25 mouse cellular contexts compared by ENCODE assay signal in the genomic region with DNA sequence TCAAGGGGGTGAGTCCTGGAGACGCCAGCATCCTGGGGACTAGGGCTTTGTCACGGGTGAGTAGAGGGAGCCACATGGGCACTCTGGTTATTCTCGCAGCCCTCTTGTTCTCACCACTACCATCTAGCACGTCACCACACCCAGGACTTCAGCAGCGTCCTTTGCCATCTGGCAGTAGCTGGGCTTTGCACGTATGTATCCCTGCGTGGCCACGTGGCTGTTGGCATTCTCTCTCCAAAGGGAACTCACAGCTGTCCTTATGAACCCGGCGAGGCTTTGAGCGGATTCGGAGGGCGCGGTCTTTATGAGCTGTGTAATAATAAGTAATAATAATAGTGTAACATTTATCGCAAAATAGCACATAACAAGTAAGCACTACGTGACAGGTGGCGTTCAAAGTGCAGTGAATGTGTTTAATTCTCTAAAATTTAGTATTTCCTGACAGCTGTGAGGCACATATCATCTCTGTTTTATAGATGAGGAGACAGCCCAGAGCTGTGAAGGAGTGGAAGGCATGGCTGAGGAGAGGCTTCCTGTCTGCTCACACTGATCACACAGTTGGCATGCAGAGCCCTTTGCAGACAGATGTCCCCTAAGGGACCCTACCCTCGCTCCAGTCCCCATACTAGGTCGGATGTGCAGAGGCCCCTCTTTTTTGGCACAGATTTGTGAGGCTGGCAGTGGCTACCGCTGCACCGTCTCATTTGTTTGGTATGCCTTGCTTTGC. TPM values are rescaled to one million over a fixed set of nuclear protein-coding genes. Genes with fewer than 3 reads are reported as not detected.
DNase-seq lines count a peak whose midpoint lies in the region; ATAC-seq and TF ChIP-seq lines count a peak whose summit lies in the region.
"Had no signal": no experiment of that assay in that cellular context is flagged by ENCODE, and none has a peak within 500 bp of the region (broad histone marks: within the 10 kb centered on the region; RNA-seq: fewer than 3 reads in every experiment).

No protein-coding gene starts in this region.

- intact Hi-C loops in heart, postnatal 25 days (cut with DNase I) = no loop called here

- no peak for TF ChIP-seq EP300 in heart, postnatal 0 days (IDR thresholded peaks at IDR 0.05; ENCODE audit: low read depth)

- 74% methylated on average over 21 of the region's 21 CpGs for WGBS in heart, postnatal 0 days
- WGBS in midbrain, postnatal 0 days = 72% methylated on average over 21 of the region's 21 CpGs
- 75% methylated on average over 21 of the region's 21 CpGs for WGBS in midbrain, embryonic 16.5 days
- WGBS in small intestine, adult 2 months = 28% methylated on average over 21 of the region's 21 CpGs

- no peak overlapping the region for H3K4me3 ChIP-seq in heart, postnatal 0 days (ENCODE audit: low read depth, low read length)
- H3K4me3 ChIP-seq in midbrain, postnatal 0 days (ENCODE audit: low read depth, low read length) = no peak overlapping the region
- no peak overlapping the region for H3K4me3 ChIP-seq in midbrain, embryonic 16.5 days (ENCODE audit: low read depth, low read length)
- H3K4me3 ChIP-seq in small intestine, adult 2 months (ENCODE audit: low read depth, low read length) = no peak overlapping the region
- H3K4me3 ChIP-seq: gastrocnemius, adult 2 months; kidney, embryonic 15.5 days; limb, embryonic 13.5 days; liver, embryonic 15.5 days; midbrain, embryonic 13.5 days had no signal

- H3K27ac ChIP-seq in heart, postnatal 0 days (ENCODE audit: low read depth) = no peak overlapping the region
- no peak overlapping the region for H3K27ac ChIP-seq in midbrain, postnatal 0 days (ENCODE audit: low read depth, low read length)
- no peak overlapping the region for H3K27ac ChIP-seq in midbrain, embryonic 16.5 days (ENCODE audit: low read length)
- H3K27ac ChIP-seq in small intestine, adult 2 months (ENCODE audit: insufficient read depth, low read depth, low read length) = peak overlapping the region; percentile 47; the same call in 1 of the 2 replicates
- H3K27ac ChIP-seq: gastrocnemius, adult 2 months; kidney, embryonic 15.5 days; limb, embryonic 13.5 days; liver, embryonic 15.5 days; midbrain, embryonic 13.5 days; stomach, postnatal 0 days had no signal

- TF ChIP-seq CTCF in heart, postnatal 0 days (IDR thresholded peaks at IDR 0.05; ENCODE audit: low read depth) = no peak
- no peak for TF ChIP-seq CTCF in midbrain, postnatal 0 days (IDR thresholded peaks at IDR 0.05)
- TF ChIP-seq CTCF in small intestine, adult 2 months (IDR thresholded peaks at IDR 0.05; ENCODE audit: extremely low read depth, insufficient read length, insufficient replicate concordance, low read depth, low read length) = no peak

- peak; percentile 20; the same call in 1 of the 2 replicates for ATAC-seq in heart, postnatal 0 days (ENCODE audit: insufficient read depth, low read depth)
- ATAC-seq in midbrain, postnatal 0 days (ENCODE audit: low FRiP score) = no peak
- ATAC-seq in midbrain, embryonic 16.5 days = no peak
- ATAC-seq: activated CD4-positive, CD25-positive, alpha-beta regulatory T cell, adult 4 months; CD4-positive, CD25-positive, alpha-beta regulatory T cell, adult 4 months; lung, postnatal 0 days; midbrain, embryonic 13.5 days; Patski had no signal

- no peaks in the 10 kb centered on the region for H3K27me3 ChIP-seq in heart, postnatal 0 days (ENCODE audit: control insufficient read depth, insufficient read depth, low read length)
- H3K27me3 ChIP-seq in midbrain, postnatal 0 days (ENCODE audit: insufficient read depth, low read length) = no peaks in the 10 kb centered on the region
- no peaks in the 10 kb centered on the region for H3K27me3 ChIP-seq in midbrain, embryonic 16.5 days (ENCODE audit: control insufficient read depth, insufficient read depth, low read depth, low read length)
- no peaks in the 10 kb centered on the region for H3K27me3 ChIP-seq in small intestine, adult 2 months (ENCODE audit: control insufficient read depth, insufficient read depth, low read length)
- H3K27me3 ChIP-seq: kidney, embryonic 15.5 days; limb, embryonic 13.5 days; liver, embryonic 15.5 days; midbrain, embryonic 13.5 days; Patski had no signal

- no peak overlapping the region for H3K4me2 ChIP-seq in heart, postnatal 0 days (ENCODE audit: low read depth, low read length)
- no peak overlapping the region for H3K4me2 ChIP-seq in midbrain, postnatal 0 days (ENCODE audit: low read depth, low read length, poor library complexity, severe bottlenecking)
- no peak overlapping the region for H3K4me2 ChIP-seq in midbrain, embryonic 16.5 days (ENCODE audit: low read length)
- H3K4me2 ChIP-seq: heart, embryonic 11.5 days; kidney, embryonic 15.5 days; limb, embryonic 13.5 days; liver, embryonic 15.5 days; midbrain, embryonic 13.5 days had no signal

- H3K9ac ChIP-seq in heart, postnatal 0 days (replicated peaks; ENCODE audit: low read depth, low read length) = no peak overlapping the region
- no peak overlapping the region for H3K9ac ChIP-seq in midbrain, postnatal 0 days (replicated peaks; ENCODE audit: low read length, poor library complexity, severe bottlenecking)
- H3K9ac ChIP-seq in midbrain, embryonic 16.5 days (ENCODE audit: low read depth, low read length) = no peak overlapping the region
- H3K9ac ChIP-seq: kidney, embryonic 15.5 days; limb, embryonic 13.5 days; liver, embryonic 15.5 days; midbrain, embryonic 13.5 days had no signal

- no peaks in the 10 kb centered on the region for H3K36me3 ChIP-seq in heart, postnatal 0 days (replicated peaks; ENCODE audit: control insufficient read depth, insufficient read depth, low read length)
- no peaks in the 10 kb centered on the region for H3K36me3 ChIP-seq in midbrain, postnatal 0 days (ENCODE audit: insufficient read depth, low read length)
- H3K36me3 ChIP-seq in midbrain, embryonic 16.5 days (ENCODE audit: control insufficient read depth, insufficient read depth, low read length) = no peaks in the 10 kb centered on the region
- H3K36me3 ChIP-seq in small intestine, adult 2 months (ENCODE audit: control insufficient read depth, insufficient read depth, low read length) = 0 out of 2 replicates have a peak, but pooled peaks cover 3% of the 10 kb centered on the region
- H3K36me3 ChIP-seq: kidney, embryonic 15.5 days; limb, embryonic 13.5 days; liver, embryonic 15.5 days; midbrain, embryonic 13.5 days had no signal

- no peaks in the 10 kb centered on the region for H3K4me1 ChIP-seq in heart, postnatal 0 days (ENCODE audit: control insufficient read depth, insufficient read depth)
- H3K4me1 ChIP-seq in midbrain, postnatal 0 days (ENCODE audit: insufficient read depth, low read length) = no peaks in the 10 kb centered on the region
- H3K4me1 ChIP-seq in midbrain, embryonic 16.5 days (ENCODE audit: control insufficient read depth, insufficient read depth, low read length) = no peaks in the 10 kb centered on the region
- peaks cover 6% of the 10 kb centered on the region; the same call in 1 of the 2 replicates for H3K4me1 ChIP-seq in small intestine, adult 2 months (ENCODE audit: control insufficient read depth, insufficient read depth, insufficient read length, low read length)
- H3K4me1 ChIP-seq: liver, embryonic 15.5 days had no signal

- DNase-seq in cerebellum, postnatal 10 days = peak; percentile 48 to 54
- no peak for DNase-seq in cerebellum, adult 18-20 months
- DNase-seq in heart, postnatal 0 days (ENCODE audit: low spot score) = no peak
- no peak for DNase-seq in heart, postnatal 25 days (ENCODE audit: low spot score)
- peak; percentile 40 for DNase-seq in midbrain, postnatal 0 days (ENCODE audit: low spot score)
- no peak for DNase-seq in frontal cortex, postnatal 14 days (ENCODE audit: low spot score in 2 of 2)
- DNase-seq: adrenal gland, postnatal 14 days; cerebellum, adult 11 months; embryo, embryonic 11 days; gastrocnemius, adult 2 months; heart, postnatal 36 days; right cerebral cortex, postnatal 4 days had no signal

- H3K9me3 ChIP-seq in heart, postnatal 0 days (replicated peaks; ENCODE audit: control insufficient read depth, low read length) = no peaks in the 10 kb centered on the region
- H3K9me3 ChIP-seq in midbrain, postnatal 0 days (ENCODE audit: low read length) = no peaks in the 10 kb centered on the region
- no peaks in the 10 kb centered on the region for H3K9me3 ChIP-seq in midbrain, embryonic 16.5 days (replicated peaks; ENCODE audit: control insufficient read depth, low read length, poor library complexity, severe bottlenecking)
- H3K9me3 ChIP-seq: kidney, embryonic 15.5 days; limb, embryonic 13.5 days; liver, embryonic 15.5 days; midbrain, embryonic 13.5 days had no signal

- no peak for TF ChIP-seq POLR2A in small intestine, adult 2 months (IDR thresholded peaks at IDR 0.05; ENCODE audit: low read depth, low read length)

RNA-seq across cellular contexts. Expression of a gene that starts 20.5 kb away (rescaled TPM):
- 0.42 and 1.4 TPM in 2 replicates for total RNA-seq in heart, postnatal 0 days (2014; rRNA removed; ENCODE audit: low replicate concordance)
- 1.0 TPM in 2 replicates for polyA plus RNA-seq in heart, postnatal 0 days (2015; fragmentation: Nextera tagmentation; extraction: Ambion mirVana)
- total RNA-seq in heart, postnatal 25 days (2021) = under 1 TPM; 0.50 to 0.60 TPM
- 0.71 and 0.94 TPM in 2 replicates for total RNA-seq in midbrain, postnatal 0 days (2014; rRNA removed)
- 1.1 and 1.3 TPM in 2 replicates for polyA plus RNA-seq in midbrain, postnatal 0 days (2015; fragmentation: Nextera tagmentation; extraction: Ambion mirVana)
- polyA plus RNA-seq in midbrain, embryonic 16.5 days (2015; fragmentation: Nextera tagmentation; extraction: Ambion mirVana) = 1.1 and 1.2 TPM in 2 replicates
- polyA plus RNA-seq in small intestine, adult 2 months (2012; rRNA removed) = 20.9 and 46.7 TPM in 2 replicates
- total RNA-seq: megakaryocyte, adult 5-6 weeks had no signal

Comparison
In these comparisons a context has a peak if more than half of its experiments do, and no peak if none do; other contexts are left out.
1. DNase-seq: peak in cerebellum, postnatal 10 days (2 of 2) and midbrain, postnatal 0 days (single experiment); none in cerebellum, adult 18-20 months (0 of 2), heart, postnatal 0 days (single experiment), heart, postnatal 25 days (single experiment) and frontal cortex, postnatal 14 days (0 of 2).